In the genomic region with DNA sequence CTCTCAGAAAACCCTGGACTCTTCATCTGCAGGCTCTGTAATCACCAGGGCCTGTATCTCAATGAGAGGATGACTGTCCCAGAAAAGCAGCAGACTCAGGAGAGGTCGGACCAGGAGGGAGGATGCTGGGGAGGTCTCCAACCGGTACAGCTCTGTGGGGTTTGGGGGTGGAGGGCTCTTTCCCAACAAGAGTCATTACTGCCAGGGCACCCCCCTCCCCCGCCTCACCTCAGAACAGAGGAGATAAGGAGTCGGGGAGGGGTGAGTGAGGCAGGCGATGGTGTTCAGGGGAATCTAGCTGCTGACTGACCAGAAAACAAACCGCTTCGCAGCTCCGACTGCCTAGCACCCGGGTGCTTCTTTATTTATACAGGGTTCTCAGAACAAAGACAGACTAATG, we compare ENCODE assay signal across 30 mouse cellular contexts. TPM values are rescaled to one million over a fixed set of nuclear protein-coding genes. Genes with fewer than 3 reads are reported as not detected.
"Had no signal": no experiment of that assay in that cellular context is flagged by ENCODE, and none has a peak within 500 bp of the region (broad histone marks: within the 10 kb centered on the region; RNA-seq: fewer than 3 reads in every experiment).

No protein-coding gene starts in this region.

- ATAC-seq: liver, embryonic 12.5 days; lung, postnatal 0 days had no signal

- H3K4me3 ChIP-seq: layer of hippocampus, adult 2 months; limb, embryonic 10.5 days; limb, embryonic 13.5 days; liver, embryonic 12.5 days; liver, embryonic 15.5 days had no signal

- H3K9me3 ChIP-seq: limb, embryonic 10.5 days; limb, embryonic 13.5 days; liver, embryonic 12.5 days; liver, embryonic 15.5 days had no signal

- H3K4me2 ChIP-seq: limb, embryonic 13.5 days; liver, embryonic 12.5 days; liver, embryonic 15.5 days; midbrain, embryonic 11.5 days had no signal

- H3K27ac ChIP-seq: kidney, postnatal 0 days; layer of hippocampus, adult 2 months; limb, embryonic 10.5 days; limb, embryonic 13.5 days; liver, embryonic 12.5 days; liver, embryonic 15.5 days had no signal

- DNase-seq: kidney, postnatal 25 days; layer of hippocampus, adult 9-11 months; liver; lung, adult 18-20 months; lung, postnatal 4 days; midbrain, embryonic 14.5 days; thymus, adult 18-20 months; thymus, postnatal 36 days had no signal

- H3K4me1 ChIP-seq: liver, embryonic 12.5 days; liver, embryonic 15.5 days had no signal

- H3K36me3 ChIP-seq: limb, embryonic 10.5 days; limb, embryonic 13.5 days; liver, embryonic 12.5 days; liver, embryonic 15.5 days had no signal

- H3K27me3 ChIP-seq: limb, embryonic 13.5 days had no signal

- H3K9ac ChIP-seq: limb, embryonic 13.5 days; liver, embryonic 12.5 days; liver, embryonic 15.5 days had no signal

RNA-seq across cellular contexts. Expression of a gene that starts 13.5 kb away (rescaled TPM):
- total RNA-seq: layer of hippocampus, adult 2 months; layer of hippocampus, postnatal 25 days; megakaryocyte progenitor cell, adult 5-6 weeks; megakaryocyte-erythroid progenitor cell, adult 5-6 weeks; midbrain, postnatal 0 days had no signal
- polyA plus RNA-seq: kidney, postnatal 0 days; large intestine, adult 2 months; limb, embryonic 10.5 days; limb, embryonic 13.5 days; liver, embryonic 12.5 days; liver, embryonic 15.5 days; lung, postnatal 0 days; midbrain, embryonic 11.5 days; midbrain, embryonic 14.5 days; neural tube, embryonic 11.5 days; small intestine, adult 2 months; spleen, adult 2 months; stomach, embryonic 16.5 days; testis, adult 2 months; urinary bladder, adult 2 months had no signal

RNA-seq across cellular contexts. Expression of a gene that starts 32.7 kb away (rescaled TPM):
- total RNA-seq: layer of hippocampus, adult 2 months; layer of hippocampus, postnatal 25 days; left cerebral cortex, adult 18-20 months; left cerebral cortex, postnatal 25 days; megakaryocyte progenitor cell, adult 5-6 weeks; megakaryocyte-erythroid progenitor cell, adult 5-6 weeks; midbrain, postnatal 0 days had no signal
- polyA plus RNA-seq: kidney, postnatal 0 days; large intestine, adult 2 months; limb, embryonic 10.5 days; limb, embryonic 13.5 days; liver, embryonic 12.5 days; liver, embryonic 15.5 days; lung, postnatal 0 days; midbrain, embryonic 11.5 days; midbrain, embryonic 14.5 days; midbrain, postnatal 0 days; neural tube, embryonic 11.5 days; neural tube, embryonic 14.5 days; small intestine, adult 2 months; spleen, adult 2 months; stomach, embryonic 16.5 days; urinary bladder, adult 2 months had no signal
